Mouse (Mus musculus): ENCODE measurements at regions not wholly inside any gene's neighbourhood (a gene's known extent, or its start where the extent isn't known, plus 50 kb on each side); places are given as distances from the start of the nearest gene placed in this dataset.

DNA sequence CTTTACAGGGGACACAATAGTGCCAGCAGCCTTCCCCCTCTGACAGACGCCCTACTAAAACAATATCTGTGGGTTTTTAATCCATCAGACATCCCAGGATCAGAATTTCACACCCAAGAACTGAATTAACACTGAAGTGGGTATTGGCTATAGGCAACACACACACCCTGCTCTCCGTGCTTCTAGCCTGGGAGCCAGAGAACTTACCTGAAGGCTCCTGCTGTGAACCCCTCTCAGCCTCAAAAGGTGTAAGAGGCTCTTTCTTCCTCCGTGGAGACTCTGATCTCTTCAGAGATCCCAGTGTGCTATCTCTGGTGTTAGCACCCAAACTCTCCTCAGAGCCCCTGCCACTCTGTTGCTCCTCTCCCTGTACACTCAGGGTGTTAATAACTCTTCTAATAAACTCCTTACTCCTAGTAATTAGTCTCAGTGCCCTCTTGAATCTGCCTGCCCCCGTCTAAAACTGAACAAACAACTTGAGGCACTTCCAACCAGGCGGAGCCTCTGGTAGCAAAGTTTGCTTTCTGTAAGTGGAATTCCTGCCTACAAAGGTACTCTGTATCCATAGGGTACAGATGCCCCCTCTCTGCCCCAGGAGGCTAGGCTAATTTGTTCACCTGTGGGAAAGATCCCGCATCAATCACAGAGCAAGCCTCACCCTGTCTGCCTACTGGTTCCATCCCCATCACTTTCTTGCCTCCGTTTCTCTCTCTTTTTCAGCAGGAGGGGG, 452.9 kb upstream of the Fam19a5 start:
- in situ Hi-C loops (cut with MboI, MseI), result no loop called here

DNA sequence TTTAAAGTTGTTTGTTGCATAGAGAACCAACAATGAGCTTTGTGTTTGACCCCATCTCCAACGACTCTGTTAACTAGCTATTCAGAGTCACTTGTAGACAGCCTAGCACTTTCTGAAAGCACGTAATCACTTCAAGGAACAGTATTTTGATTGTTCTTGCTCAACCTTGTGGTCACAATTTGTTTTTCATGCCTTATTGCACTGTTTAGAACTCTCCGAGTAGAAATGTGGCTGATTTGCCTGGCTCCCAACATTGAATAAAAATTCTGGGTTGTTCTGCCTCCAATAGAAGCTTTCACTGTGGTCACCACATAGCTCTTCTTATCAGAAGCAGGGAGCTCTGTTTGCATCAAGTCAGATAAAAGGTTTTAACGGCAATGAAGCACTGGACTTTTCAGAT, 446.9 kb upstream of the Fam19a5 start:
- in situ Hi-C loops (cut with MboI, MseI), result no loop called here

DNA sequence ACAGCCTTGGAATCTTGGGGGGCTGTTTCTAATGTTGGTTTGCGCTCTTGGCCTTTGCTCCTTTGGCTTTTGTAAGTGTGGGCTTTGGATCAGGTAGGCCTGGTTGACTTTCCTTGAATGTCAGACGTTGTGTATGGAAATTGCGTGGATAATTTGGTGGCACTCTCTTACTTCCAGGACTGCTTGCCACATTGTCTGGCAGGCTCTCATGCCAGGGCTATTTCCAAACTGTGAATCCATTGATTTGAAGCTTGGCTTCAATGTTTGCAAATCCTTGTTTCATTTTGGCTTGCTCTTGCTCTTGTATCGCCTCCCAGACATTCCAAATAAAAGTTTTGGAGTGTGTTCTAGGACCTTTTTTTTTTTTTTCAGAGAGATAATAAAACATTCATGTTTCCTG, 443.0 kb upstream of the Fam19a5 start:
- in situ Hi-C loops (cut with MboI, MseI), result no loop called here

DNA sequence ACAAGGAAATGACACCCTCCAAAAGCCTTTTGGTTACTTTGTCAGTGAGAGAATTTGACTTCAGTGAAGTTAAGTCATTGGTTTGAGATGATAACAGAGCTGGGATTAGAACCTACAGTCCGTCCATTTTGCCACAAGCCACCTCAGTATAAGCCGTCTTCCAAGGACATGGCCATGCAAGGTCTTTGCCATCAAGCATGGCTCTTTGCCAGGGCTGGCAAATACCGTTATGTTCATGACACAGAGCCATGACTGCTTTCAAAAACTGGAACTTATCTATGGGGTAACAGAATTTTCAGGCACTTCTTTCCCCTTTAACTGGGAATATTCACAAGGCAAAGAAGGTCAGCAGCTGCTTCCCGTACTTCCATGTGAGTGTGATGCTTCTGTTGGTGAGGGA, 441.9 kb upstream of the Fam19a5 start:
- in situ Hi-C loops (cut with MboI, MseI), result no loop called here

DNA sequence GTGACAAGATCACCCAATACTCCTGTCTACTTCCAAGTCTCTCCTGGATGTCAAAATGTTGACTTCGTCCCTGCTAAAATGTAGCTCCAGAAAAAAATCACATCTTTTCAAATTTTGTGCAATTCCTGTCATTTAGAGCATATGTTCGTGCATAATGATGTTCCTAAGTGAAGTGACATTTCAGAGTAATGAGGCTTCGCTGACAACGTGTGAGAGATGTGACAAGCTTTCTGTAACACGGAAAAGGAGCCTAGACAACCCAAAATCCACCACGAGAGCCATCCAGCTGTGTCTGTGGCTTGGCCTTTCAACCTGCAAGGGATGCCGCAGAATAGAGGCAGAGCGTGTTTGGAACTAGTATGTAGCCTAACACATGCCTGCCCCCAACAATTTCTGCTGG, 438.1 kb upstream of the Fam19a5 start:
- in situ Hi-C loops (cut with MboI, MseI), result no loop called here

DNA sequence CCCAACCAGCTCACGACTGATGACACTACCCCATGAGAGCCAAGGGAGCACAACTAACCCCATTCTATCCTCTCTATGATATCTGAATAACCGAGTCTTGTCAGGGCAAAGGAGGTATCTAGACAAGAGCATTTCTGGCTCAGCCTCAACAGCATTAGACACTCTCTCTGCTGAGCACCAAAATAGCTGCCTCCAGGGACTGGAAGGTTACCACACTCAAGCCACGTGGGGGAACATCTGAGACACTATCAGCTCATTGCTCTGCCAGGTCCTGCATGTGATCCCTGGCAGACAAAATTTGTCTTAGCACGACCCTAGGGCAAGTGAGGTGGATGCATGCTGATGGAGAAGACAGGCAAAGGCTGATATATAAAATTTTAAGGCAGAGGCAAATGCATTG, 436.4 kb upstream of the Fam19a5 start:
- in situ Hi-C loops (cut with MboI, MseI), result no loop called here

DNA sequence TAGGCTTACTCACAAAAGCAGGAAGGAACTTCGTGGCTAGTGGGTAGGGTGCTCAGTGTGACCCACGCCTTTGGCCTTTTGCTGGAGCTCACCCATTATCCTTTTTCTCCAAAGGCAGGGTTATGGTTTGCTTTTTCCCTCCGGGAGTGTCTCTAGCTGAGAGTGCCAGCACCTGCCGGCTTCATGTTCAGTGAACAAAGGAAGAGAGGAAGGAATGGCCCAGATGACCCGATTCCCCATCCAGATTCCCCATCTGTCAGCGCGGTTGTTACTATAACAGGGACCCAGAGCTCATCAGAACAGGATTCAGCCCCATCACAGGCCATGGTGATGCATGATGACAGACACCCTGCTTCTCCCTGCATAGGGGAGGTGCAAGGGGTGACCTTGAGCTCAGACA, 435.7 kb upstream of the Fam19a5 start:
- in situ Hi-C loops (cut with MboI, MseI), result no loop called here

DNA sequence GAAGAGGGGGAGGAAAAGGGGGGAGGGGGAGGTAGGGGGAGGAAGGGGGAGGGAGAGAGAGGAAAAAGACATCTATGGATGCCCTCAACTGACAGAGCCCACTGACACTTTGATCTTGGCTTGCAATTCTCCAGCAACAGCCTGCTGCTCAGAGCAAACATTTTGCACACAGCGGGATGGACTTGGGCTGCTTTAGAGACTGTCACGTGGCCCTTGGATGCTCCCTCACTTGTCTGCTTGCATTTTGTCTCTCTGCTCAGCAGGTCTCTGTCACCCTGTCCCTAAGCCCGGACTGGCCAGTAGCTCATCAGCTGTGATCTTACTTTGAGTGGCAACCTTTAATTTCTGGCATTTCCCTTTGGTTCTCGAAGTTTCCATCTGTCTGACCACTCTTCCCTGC, 421.4 kb upstream of the Fam19a5 start:
- in situ Hi-C loops (cut with MboI, MseI), result no loop called here

DNA sequence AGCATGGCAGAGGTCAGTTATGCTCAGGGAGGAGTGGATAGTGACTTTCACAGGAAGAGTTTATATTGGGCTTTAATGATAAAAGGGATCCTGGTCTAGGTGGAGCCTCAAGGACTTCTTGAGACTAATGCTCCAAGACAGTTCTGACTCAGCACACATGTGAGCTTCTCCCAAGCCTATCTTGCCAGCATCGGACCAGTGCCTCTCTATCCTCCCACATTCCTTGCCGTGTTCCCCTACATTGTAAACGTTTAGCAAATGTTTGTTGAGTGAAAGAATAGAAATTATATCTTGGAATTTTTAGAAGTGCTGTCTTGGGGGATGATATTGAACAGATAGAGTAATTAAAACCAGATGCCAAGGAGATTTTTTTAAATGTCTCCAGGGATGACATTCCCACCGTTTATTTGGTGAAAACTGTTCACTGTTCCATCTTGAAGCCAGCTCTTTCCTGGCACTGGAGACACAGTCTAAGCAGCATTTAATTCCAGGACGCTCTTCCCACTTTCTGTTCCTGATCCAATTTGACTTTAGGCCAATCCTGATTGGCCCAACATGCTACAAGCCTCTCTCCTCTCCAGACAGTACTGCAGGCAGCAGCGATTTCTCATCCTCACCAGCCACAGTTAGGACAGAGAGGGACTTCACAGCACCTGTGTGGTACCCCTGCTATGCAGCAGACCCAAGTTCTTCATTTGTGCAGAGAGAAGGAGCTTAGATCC, 418.5 kb upstream of the Fam19a5 start:
- in situ Hi-C loops (cut with MboI, MseI), result no loop called here

DNA sequence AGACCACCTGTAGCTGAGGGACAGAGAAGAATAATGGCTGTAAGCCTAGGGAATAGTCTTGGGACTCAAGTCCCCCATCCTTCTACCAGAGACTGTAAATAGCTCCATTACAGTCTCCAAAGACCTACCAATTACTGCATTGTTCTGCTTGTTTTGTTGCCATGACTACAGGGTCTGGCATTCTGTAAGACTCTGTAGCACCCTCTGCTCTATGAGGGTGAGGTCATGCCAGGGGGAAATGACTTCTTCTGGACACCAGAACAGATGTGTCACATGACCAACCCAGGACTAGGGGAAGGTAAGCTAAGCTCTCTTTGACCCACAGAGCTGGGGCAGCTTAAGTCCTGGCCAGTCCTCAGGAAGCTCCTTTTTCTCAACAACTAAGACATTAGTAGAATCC, 405.2 kb upstream of the Fam19a5 start:
- in situ Hi-C loops (cut with MboI, MseI), result no loop called here

DNA sequence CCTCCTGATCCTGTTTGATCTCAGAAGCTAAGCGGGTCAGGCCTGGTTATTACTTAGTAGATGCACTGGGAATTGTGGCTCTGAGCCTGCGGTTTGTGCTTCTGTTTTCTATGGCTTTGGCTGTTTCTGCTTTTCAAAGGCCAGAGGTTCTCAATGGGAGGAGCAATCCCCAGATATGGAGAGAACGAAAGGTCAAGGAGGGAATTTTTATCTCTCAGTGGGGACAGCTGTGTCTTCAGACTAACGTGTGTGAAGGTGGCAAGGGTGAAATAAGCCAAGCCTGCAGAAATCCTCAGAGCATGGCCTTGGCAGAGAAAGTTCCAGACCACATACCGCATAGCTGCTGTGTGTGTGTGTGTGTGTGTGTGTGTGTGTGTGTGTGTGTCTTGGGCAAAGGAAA, 375.0 kb upstream of the Fam19a5 start:
- in situ Hi-C loops (cut with MboI, MseI), result no loop called here

DNA sequence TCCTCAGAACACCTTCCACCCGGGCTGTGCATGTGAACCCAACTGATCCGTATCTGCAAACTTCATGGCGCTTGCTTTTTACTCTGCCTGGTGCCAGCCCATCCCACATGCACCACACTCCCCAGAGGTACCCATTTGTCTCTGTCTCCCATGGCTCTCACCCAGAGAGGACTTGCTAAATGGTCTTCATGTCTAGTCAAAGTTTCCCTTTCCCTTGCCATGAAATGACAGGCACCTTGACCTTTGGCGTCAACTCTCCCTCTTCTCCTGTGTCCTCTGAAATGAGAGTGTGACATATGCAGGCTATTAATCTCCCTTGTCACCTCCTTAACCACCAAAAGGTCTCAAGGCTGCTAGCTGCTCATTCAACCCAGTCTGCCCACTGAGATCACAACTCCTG, 373.2 kb upstream of the Fam19a5 start:
- in situ Hi-C loops (cut with MboI, MseI), result no loop called here

DNA sequence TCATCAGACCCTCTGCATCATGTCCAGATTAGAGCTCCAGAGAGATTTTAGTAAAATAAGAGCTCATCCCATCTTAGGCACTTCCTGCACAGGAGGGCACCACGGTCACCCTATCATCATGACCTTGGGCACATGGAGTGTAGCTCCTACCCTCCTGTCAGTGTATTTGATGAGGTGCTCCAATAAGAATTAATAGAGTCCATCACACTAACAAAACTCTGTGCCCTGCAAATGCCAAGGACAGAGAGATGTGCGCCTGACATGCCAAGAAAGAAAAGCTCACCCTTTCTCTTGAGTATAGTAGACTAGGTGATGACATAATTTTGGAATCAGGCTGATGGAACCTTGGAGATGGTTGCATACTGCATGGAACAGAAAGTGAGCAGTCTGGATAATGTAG, 371.0 kb upstream of the Fam19a5 start:
- in situ Hi-C loops (cut with MboI, MseI), result no loop called here

DNA sequence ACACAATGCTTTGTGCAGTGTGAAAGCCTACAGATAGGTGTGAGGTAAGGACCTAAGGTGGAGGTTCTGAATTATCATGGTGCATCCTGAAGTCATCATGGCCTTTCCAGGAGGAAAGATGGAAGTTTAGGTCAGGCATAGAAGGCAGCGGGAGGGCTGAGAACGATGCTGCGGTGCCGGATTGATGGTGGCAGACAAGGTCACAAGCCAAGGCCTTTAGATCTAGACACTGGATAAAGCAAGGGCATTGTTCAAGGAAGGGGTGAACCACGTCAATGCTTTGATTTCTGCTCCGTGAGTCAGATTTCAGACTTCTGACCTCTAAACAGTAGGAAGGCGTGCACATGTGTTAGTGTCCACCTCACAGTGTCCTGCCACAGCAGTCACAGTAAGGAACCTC, 365.5 kb upstream of the Fam19a5 start:
- in situ Hi-C loops (cut with MboI, MseI), result no loop called here

DNA sequence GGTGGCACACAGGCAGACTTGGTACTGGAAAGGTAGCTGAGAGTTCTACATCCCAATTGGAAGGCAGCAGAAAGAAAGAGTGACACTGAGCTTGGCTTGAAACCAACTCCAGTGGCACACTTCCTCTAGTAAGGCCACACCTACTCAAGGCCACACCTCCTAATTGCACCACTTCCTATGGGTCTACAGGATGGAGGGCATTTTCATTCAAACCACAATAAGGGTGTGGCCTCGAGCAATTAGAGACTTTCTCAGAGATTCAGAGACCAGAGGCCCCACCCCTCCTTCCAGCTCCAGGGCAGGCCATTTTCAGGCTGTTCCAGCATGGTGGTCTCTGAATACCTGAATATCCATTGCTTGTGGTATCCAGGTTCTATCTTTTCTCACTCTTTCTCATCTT, 363.3 kb upstream of the Fam19a5 start:
- in situ Hi-C loops (cut with MboI, MseI), result no loop called here

DNA sequence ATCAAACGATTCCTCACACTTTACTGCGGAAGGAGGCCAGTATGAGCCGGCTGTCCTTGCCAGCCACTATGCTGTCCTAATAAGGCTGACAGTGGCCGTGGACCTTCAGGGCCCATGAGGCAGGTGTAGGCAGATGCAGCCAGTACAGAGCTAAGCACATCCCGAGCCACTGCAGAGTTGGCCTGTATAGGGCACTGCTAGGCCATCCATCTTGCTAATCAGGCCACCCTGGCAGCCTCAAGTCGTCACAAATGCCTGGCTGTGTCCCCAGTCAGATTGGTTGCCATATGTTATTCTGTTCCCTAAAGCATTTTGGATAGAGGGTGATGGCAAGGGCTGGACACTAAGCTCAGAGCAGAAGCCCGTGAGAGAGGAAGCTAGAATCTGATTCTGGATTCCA, 359.9 kb upstream of the Fam19a5 start:
- in situ Hi-C loops (cut with MboI, MseI), result no loop called here

DNA sequence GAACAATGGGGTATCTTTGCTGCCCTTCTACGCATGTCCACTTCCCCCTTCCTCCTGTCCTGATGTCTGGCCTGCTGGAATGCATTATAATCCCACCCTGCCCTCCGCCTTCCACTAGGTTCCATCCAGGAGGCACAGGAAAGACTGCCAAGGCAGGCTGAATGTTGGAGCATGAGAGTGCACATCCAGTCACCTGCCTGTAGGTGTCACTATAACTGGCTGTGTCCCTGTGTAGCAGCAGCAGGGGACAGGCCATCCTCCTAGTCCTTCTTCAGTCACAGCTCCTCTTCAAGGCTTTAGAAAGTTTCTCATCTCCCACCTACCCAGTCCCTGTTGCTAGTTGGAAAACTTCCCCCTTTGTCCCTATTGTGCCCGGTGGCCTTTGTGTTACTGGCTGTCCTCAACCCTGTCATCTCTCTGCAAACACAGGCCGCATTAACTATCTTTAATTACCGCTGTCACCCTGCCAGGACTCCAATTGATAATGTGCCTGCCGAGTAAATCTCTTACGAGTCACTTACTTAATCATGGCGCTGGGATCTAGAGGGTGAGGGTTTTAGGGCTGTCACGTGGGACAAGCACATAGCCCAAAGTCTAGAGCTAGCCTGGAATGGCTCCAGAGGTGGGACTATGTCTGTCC, 355.2 kb upstream of the Fam19a5 start:
- in situ Hi-C loops (cut with MboI, MseI), result no loop called here

DNA sequence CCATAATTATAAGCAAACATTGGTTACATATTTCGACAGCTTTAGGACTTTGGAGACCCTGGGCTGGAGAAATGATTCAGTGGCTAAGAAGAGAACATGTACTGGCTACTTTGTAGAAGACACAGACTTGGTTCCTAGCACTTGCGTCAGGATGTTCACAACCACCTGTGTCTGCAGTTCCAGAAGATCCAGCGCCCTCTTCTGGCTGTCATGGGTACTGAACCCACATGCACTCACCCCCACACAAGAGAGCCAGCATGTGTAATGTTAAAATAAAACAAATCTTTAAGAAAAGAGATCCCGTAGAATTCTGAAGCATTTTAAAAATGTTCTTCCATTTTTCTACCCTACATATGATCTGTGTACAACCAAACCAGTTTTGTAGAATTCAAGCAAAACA, 352.2 kb upstream of the Fam19a5 start:
- in situ Hi-C loops (cut with MboI, MseI), result no loop called here

DNA sequence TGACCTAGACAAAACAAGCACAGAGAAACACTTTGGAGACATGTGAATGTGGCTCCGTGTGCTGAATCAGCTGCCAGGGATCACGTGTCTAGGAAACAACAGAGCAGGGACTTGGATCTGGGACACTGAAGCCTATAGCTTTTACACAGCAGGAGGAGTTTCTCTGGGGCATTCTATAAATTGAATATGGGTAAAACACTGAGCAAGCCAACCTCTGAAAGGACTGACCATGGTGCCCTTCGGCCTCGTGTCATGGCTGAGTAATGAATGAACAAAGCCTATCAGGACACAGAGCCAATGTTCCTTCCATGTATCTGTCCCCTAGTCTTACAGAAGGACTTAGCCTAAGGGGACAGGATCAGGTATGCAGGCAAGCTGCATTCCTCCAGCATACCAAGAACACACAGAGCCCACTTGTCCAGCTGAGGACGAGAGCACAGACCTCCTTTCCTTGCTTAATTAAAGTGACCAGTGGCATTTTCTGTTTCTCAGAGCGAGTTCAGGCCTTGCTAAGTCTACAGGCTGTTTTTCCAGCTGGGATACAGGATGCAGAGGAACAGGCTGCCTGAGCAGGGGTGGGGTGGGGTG, 347.7 kb upstream of the Fam19a5 start:
- in situ Hi-C loops (cut with MboI, MseI), result no loop called here

DNA sequence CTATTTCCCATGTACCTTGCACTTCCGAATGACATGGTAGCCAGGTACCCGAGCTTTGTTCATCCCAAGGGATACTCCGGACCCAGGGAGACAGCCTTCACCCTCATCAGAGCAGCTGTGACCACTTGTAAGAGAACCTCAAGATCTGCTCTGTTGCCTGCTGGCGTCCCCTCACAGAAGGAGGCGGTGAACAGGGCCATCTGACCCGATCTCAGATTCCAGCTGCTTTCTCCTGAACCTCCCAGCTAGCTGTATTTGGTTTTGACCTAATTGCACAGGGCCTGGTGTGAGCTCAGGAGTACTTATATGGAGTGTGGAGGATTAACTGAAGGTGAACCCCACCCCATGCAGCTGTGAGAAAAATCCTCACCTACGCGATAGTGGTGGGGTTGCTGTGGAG, 344.5 kb upstream of the Fam19a5 start:
- in situ Hi-C loops (cut with MboI, MseI), result no loop called here

DNA sequence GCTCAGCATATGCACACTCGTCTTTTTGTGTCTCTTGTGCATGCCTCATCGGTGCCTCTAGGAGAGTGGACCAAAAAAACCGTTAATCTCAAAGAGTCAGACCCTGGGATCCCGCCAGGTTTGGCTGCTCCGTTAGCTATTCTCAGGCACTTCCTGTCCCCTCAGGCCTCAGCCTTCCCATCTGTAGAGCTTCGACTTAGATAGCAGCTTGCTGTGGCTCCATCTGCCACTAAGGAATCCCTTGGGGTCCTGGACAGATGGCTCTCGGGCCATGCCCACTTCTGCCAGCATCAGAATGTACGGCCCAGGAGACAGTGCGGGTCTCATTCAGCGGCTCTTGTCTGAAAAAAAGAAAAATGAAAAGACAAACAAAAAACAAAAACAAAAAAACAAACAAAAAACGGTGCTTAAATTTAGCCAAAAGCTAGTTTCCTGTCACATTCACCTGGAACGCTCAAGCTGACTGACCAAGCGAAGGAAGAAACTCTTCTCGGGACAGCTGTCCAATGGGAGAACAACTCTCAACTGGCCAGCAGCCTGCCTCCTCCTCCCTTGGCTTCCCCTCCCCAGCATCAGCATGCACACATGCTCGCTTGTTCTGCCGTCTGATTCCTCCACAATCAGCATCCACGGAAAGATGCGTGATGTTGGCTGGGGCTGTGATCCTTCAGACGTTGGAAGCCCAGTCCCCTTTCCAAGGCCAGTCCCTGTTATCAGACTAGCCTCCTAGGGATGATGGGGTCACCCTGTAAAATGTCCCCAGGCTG, 343.6 kb upstream of the Fam19a5 start:
- in situ Hi-C loops (cut with MboI, MseI), result no loop called here

DNA sequence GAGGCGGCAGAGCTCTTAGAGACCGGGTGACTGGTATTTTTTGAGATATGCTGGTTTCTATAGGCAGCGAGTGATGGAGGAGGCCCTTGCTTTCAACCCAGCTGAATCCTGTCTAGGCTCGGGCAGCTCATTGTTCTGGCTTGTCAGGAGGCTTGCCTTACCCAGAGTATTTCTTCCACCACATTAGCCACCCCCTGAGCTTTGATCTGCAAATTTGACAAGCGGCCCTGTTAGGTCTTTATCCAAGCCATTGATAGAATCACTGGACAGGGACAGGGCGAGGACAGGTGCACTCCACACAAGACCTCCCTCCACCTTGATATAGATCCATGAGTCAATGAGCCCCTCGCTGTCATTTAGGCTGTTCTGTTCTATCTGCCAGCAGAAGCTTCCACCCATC, 343.0 kb upstream of the Fam19a5 start:
- in situ Hi-C loops (cut with MboI, MseI), result no loop called here
